27 mouse cellular contexts compared by ENCODE assay signal in genomic region chr12:90623426-90623825, GRCm38 (mm10).
A peak's percentile ranks its signal among the peaks of the same experiment; 100 is the strongest.
DNase-seq lines count a peak whose midpoint lies in the region; ATAC-seq lines count a peak whose summit lies in the region.
"Had no signal": no experiment of that assay in that cellular context is flagged by ENCODE, and none has a peak within 500 bp of the region (broad histone marks: within the 10 kb centered on the region; RNA-seq: fewer than 3 reads in every experiment).

No protein-coding gene starts in this region.

- no peak overlapping the region for H3K4me3 ChIP-seq in forebrain, embryonic 16.5 days (replicated peaks; ENCODE audit: low read length)
- H3K4me3 ChIP-seq in forebrain, embryonic 11.5 days (ENCODE audit: low read depth, low read length): no peak overlapping the region
- H3K4me3 ChIP-seq: embryonic facial prominence, embryonic 13.5 days; erythroblast, embryonic 14.5 days; heart, embryonic 15.5 days; hindbrain, embryonic 15.5 days; intestine, embryonic 15.5 days; limb, embryonic 10.5 days; liver, embryonic 15.5 days; lung, embryonic 15.5 days; midbrain, embryonic 15.5 days; neural tube, embryonic 13.5 days had no signal

- H3K27me3 ChIP-seq in forebrain, embryonic 16.5 days (replicated peaks; ENCODE audit: control insufficient read depth, insufficient read depth, low read length): no peaks in the 10 kb centered on the region
- H3K27me3 ChIP-seq in forebrain, embryonic 11.5 days (ENCODE audit: control insufficient read depth, insufficient read depth, low read length): no peaks in the 10 kb centered on the region
- H3K27me3 ChIP-seq: embryonic facial prominence, embryonic 13.5 days; heart, embryonic 15.5 days; hindbrain, embryonic 15.5 days; intestine, embryonic 15.5 days; liver, embryonic 15.5 days; lung, embryonic 15.5 days; midbrain, embryonic 15.5 days; neural tube, embryonic 13.5 days; Patski had no signal

- no peak overlapping the region for H3K27ac ChIP-seq in forebrain, embryonic 16.5 days (ENCODE audit: low read length)
- no peak overlapping the region for H3K27ac ChIP-seq in forebrain, embryonic 11.5 days (ENCODE audit: low read depth, low read length)
- H3K27ac ChIP-seq: embryonic facial prominence, embryonic 13.5 days; heart, embryonic 15.5 days; hindbrain, embryonic 15.5 days; intestine, embryonic 15.5 days; limb, embryonic 10.5 days; liver, embryonic 15.5 days; lung, embryonic 15.5 days; macrophage; midbrain, embryonic 15.5 days; neural tube, embryonic 13.5 days had no signal

- H3K9me3 ChIP-seq in forebrain, embryonic 16.5 days (ENCODE audit: control insufficient read depth, low read length): no peaks in the 10 kb centered on the region
- H3K9me3 ChIP-seq in forebrain, embryonic 11.5 days (ENCODE audit: control insufficient read depth, low read length): no peaks in the 10 kb centered on the region
- H3K9me3 ChIP-seq: embryonic facial prominence, embryonic 13.5 days; heart, embryonic 15.5 days; hindbrain, embryonic 15.5 days; intestine, embryonic 15.5 days; limb, embryonic 10.5 days; liver, embryonic 15.5 days; lung, embryonic 15.5 days; midbrain, embryonic 15.5 days; neural tube, embryonic 13.5 days had no signal

- peak; percentile 38 for ATAC-seq in forebrain, embryonic 16.5 days
- ATAC-seq in forebrain, embryonic 11.5 days (replicated peaks; ENCODE audit: low FRiP score): no peak
- ATAC-seq: intestine, embryonic 15.5 days; midbrain, embryonic 15.5 days; Patski had no signal

- WGBS in forebrain, embryonic 16.5 days: 73% methylated on average over 2 of the region's 2 CpGs
- WGBS in forebrain, embryonic 11.5 days: 80% methylated on average over 2 of the region's 2 CpGs

- H3K4me2 ChIP-seq in forebrain, embryonic 16.5 days (ENCODE audit: low read length): no peak overlapping the region
- H3K4me2 ChIP-seq in forebrain, embryonic 11.5 days (ENCODE audit: low read depth, low read length, severe bottlenecking): no peak overlapping the region
- H3K4me2 ChIP-seq: embryonic facial prominence, embryonic 13.5 days; heart, embryonic 15.5 days; hindbrain, embryonic 15.5 days; intestine, embryonic 15.5 days; liver, embryonic 15.5 days; lung, embryonic 15.5 days; midbrain, embryonic 15.5 days; neural tube, embryonic 13.5 days had no signal

- DNase-seq in forebrain, embryonic 11.5 days (ENCODE audit: low spot score): no peak
- peak; percentile 93 for DNase-seq in brain, adult 2 months (ENCODE audit: low read depth, low spot score)
- peak; percentile 80 for DNase-seq in cerebellum, adult 11-12 months
- DNase-seq in cerebellum, postnatal 10 days: peak; percentile 74 to 78
- no peak for DNase-seq in lung, postnatal 14 days
- DNase-seq in adrenal gland, adult 8-10 months: no peak
- DNase-seq: embryo, embryonic 11 days; heart, postnatal 36 days; kidney, adult 8-10 months; kidney, postnatal 14 days; liver; retina, postnatal 1 day; right cerebral cortex, postnatal 25 days; spleen, adult 18-20 months had no signal

- H3K9ac ChIP-seq in forebrain, embryonic 16.5 days (replicated peaks; ENCODE audit: low read depth, low read length): no peak overlapping the region
- no peak overlapping the region for H3K9ac ChIP-seq in forebrain, embryonic 11.5 days (ENCODE audit: low read length)
- H3K9ac ChIP-seq: embryonic facial prominence, embryonic 13.5 days; heart, embryonic 15.5 days; hindbrain, embryonic 15.5 days; intestine, embryonic 15.5 days; liver, embryonic 15.5 days; lung, embryonic 15.5 days; midbrain, embryonic 15.5 days; neural tube, embryonic 13.5 days had no signal

- 0 out of 2 replicates have a peak, but pooled peaks cover 3% of the 10 kb centered on the region for H3K4me1 ChIP-seq in forebrain, embryonic 16.5 days (replicated peaks; ENCODE audit: control insufficient read depth, insufficient read depth, low read length)
- H3K4me1 ChIP-seq in forebrain, embryonic 11.5 days (replicated peaks; ENCODE audit: control insufficient read depth, insufficient read depth, low read length): no peaks in the 10 kb centered on the region
- H3K4me1 ChIP-seq: embryonic facial prominence, embryonic 13.5 days; heart, embryonic 15.5 days; hindbrain, embryonic 15.5 days; intestine, embryonic 15.5 days; limb, embryonic 10.5 days; liver, embryonic 15.5 days; lung, embryonic 15.5 days; midbrain, embryonic 15.5 days; neural tube, embryonic 13.5 days had no signal

- no peaks in the 10 kb centered on the region for H3K36me3 ChIP-seq in forebrain, embryonic 16.5 days (ENCODE audit: control insufficient read depth, insufficient read depth)
- H3K36me3 ChIP-seq in forebrain, embryonic 11.5 days (ENCODE audit: control insufficient read depth, insufficient read depth, low read length): no peaks in the 10 kb centered on the region
- H3K36me3 ChIP-seq: embryonic facial prominence, embryonic 13.5 days; heart, embryonic 15.5 days; hindbrain, embryonic 15.5 days; intestine, embryonic 15.5 days; limb, embryonic 10.5 days; liver, embryonic 15.5 days; lung, embryonic 15.5 days; midbrain, embryonic 15.5 days; neural tube, embryonic 13.5 days had no signal

Comparison
In these comparisons a context has a peak if more than half of its experiments do, and no peak if none do; other contexts are left out.
1. DNase-seq: peak in brain, adult 2 months (single experiment), cerebellum, adult 11-12 months (single experiment) and cerebellum, postnatal 10 days (2 of 2); none in forebrain, embryonic 11.5 days (single experiment), lung, postnatal 14 days (single experiment) and adrenal gland, adult 8-10 months (single experiment).